Mouse (Mus musculus): ENCODE results near the gene Tut1.

The Tut1 gene

DNA sequence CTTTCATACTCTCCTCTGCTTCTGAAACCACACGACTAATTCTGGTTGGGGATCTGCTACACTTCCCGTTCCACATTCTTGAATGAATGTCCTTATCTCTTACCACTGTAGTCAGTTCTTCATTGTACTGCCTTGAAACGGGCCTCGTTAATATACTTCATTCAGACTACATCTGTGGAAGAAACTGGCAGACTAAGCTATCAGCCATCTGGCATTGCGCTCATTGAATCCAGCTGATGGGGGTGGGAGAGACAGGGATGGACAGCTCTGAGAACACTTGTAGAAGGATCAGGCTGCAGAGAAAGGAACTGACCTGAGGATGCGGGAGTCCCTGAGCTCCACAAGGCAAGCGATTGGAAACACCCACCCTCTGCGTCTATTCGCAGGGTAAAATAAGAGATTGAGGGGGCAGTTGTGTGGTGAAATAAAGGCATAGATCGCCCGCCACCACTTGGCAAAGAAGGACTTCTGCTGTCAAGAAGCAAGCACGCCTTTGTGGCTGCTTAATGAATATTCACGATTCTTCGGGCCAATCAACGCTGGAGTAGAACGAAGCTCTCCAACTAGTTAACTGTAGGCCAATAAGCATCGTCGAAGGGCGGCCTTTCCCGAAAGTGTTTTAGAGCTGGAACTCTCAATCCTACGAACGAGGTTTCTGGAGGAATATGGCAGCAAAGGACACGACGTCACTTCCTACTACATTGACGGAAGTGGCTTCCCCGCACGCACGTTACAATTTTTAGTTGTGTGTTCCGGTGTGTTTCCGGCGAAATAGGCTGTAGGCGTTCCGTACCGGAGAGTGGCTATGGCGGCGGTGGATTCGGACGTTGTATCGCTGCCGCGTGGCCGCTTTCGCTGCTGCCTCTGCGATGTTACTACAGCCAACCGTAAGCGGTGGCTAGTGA, at the start of gene Tut1:
TSS of gene Tut1 (plus strand) at position 713 of the 905 bp plus-strand sequence.
- peak; percentile 92 for DNase-seq

DNA sequence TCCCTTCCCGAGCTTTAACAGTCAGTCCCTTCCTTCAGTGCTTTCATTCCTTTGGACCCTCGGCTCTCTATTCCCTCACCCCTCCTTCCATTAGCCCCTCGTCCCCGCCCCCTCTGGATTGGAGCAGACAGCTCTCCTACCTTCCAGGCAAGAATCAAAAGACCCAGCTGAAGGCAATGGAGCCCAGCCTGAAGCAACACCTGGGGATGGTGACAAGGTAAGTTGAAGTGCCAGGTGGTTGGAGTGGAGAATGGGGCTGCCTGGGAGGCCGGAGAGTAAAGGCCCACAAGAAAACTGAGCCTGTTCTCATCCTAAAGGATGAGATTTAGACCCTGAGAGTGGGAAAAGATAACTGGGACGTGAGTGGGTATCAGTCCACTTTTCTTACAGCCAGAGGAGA, 45.1 kb upstream of the Tut1 start:
- no peak for DNase-seq

- DNase-seq, result no peak
Measured at GRCm38 (mm10) chr19:8911810-8912209, 41.8 kb upstream of the Tut1 start.

- DNase-seq, result no peak
Measured at GRCm38 (mm10) chr19:8914212-8914611, 39.4 kb upstream of the Tut1 start.

DNA sequence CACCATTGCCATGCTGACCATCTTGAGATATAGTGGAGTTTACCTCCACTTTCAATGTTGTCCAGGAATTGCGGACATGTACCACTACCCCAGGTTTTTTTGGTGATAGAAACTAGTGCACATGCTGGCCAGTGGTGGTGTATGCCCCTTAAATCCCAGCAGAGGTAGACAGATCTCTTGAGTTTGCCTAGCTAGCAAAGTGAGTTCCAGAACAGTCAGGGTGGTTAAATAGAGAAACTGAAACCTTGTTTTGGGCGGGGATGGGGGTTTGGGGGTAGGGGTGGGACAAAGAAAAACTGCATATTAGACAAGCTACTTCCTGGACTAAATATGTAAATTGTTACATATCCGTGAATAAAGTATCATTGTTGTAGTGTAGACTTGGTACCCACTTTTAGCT, 34.6 kb upstream of the Tut1 start:
- DNase-seq, result no peak

- DNase-seq, result no peak
Measured at GRCm38 (mm10) chr19:8919684-8920072, 34.0 kb upstream of the Tut1 start.

GRCm38 (mm10) chr19:8920073-8920736, 33.4 kb upstream of the Tut1 start, which contains the start of gene B3gat3:
Gene B3gat3 (plus strand): TSS chr19:8920374.
- DNase-seq, result peak; percentile 85

GRCm38 (mm10) chr19:8920836-8921291, 32.8 kb upstream of the Tut1 start:
- DNase-seq, result no peak

DNA sequence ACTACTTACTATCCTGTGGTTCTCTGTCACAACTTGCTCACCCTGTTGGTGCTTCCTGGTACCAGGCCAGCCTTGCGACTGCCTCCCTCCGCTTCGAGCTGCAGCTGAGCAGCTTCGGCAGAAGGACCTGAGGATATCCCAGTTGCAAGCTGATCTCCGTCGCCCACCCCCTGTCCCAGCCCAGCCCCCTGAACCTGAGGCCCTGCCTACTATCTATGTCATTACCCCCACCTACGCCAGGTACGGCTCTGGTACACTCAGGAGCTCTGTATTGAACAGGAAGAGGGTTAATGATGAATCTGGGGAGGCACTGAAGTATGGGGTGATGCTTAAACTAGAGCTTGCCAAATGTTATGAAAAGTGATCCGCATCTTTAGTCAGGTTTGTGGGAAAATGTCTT, 31.9 kb upstream of the Tut1 start:
- no peak for DNase-seq

- no peak for DNase-seq
Measured at GRCm38 (mm10) chr19:8926766-8927165, 26.9 kb upstream of the Tut1 start.

DNA sequence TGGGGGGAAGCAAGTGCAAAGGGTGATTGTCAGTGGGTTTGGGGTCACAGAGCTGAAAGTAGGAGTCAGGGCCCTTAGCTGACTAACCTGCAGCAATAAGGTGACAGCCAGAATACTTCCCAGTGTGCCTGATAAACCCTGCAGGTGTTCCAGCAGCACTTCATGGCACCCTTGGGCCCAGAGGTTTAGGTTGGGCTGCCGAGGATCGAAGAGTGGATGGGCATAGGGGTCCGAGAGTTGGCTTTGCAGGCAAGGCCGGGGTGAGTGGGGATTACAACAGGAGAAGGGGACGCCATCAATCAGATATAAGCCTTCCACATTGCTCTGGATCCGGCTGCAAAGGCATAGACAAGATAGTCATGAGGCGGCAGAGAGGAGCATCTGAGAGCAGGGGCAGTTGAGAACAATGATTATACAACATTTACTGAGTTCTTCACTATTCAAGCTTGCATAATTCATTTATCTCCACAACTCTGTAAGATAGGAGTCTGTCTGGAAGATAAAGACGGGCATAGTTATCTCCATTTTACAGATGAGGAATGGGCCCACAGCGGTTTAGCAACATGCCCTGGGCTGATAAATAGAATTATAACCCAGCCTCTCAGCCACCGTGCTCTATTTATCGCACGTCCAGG, 25.6 kb upstream of the Tut1 start:
- no peak for DNase-seq

GRCm38 (mm10) chr19:8928689-8929223, 24.9 kb upstream of the Tut1 start:
- no peak for DNase-seq

- DNase-seq, result peak; percentile 90
Measured at GRCm38 (mm10) chr19:8929224-8930088, 24.2 kb upstream of the Tut1 start, which contains the start of the genes Rom1 and Eml3. Gene Rom1 (minus strand): TSS chr19:8929356. Gene Eml3 (plus strand): TSS chr19:8929552.

- no peak for DNase-seq
Measured at GRCm38 (mm10) chr19:8930117-8930516, 23.5 kb upstream of the Tut1 start.

GRCm38 (mm10) chr19:8930771-8931170, 22.9 kb upstream of the Tut1 start:
- no peak for DNase-seq

GRCm38 (mm10) chr19:8936736-8937135, 16.9 kb upstream of the Tut1 start:
- no peak for DNase-seq

GRCm38 (mm10) chr19:8940526-8941133, 13.0 kb upstream of the Tut1 start:
- no peak for DNase-seq

DNA sequence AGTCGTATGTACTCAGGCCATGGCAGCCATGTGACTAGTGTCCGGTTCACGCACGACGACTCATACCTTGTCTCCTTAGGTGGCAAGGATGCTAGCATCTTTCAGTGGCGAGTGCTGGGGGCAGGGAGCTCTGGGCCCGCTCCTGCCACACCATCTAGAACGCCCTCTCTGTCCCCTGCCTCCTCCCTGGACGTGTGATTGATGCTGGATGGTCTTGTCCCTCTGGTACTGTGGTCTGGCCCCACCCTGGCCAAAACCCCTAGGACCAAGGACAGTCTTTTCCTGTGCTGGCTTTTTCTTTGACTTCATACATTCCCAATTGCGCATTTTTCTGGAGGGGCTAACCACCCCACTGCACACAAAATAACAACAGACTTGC, 12.5 kb upstream of the Tut1 start:
- DNase-seq, result no peak

- peak; percentile 98 for DNase-seq
Measured at GRCm38 (mm10) chr19:8941515-8942217, 12.0 kb upstream of the Tut1 start, which contains the start of gene Mta2. Gene Mta2 (plus strand): TSS chr19:8941875.

DNA sequence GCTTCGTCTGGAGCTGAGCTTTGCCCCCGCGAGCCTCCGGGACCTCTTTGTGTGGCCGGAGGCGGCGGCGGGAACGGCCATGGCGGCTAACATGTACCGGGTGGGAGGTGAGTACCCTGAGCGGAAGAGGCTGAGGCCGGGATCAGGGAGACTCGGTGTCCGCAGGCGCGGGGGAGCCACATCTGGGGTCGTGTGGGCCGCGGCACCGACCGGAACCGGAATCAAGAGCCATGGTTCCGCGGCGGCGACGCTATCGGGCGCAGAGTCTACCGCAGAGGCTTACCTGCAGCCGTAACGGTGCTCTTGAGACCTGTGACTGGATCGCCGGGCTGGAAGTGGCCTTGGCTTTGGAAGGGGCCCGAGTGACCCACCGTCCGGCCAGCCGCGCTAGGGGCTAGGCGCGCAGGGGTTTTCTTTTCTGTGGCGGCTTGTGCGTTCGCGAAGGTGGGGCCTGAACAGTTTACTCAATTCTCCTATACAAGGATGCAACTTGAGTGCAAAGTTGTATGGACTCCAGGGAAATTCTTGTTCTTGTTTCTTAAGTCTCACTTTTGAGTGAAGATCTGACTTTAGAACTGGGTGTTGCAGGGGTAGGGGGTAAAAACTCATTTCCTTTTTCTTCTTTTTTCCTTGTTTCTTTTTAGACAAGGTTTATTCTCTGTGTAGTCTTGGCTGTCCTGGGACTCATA, 11.2 kb upstream of the Tut1 start:
- no peak for DNase-seq

All from thymus, postnatal 25 days (tissue).